Mouse (Mus musculus) liver, postnatal 0 days (tissue): ENCODE data around the gene Kti12. TPM values are rescaled to one million over a fixed set of nuclear protein-coding genes. Genes with fewer than 3 reads are reported as not detected.

ENCODE experiments used
- ATAC-seq: fragments of 200-750 bp; cut with Nextera tagmentation; 2 replicates; pipeline ENCODE4 v1.8.0; 2017; ENCODE audit warnings: mild to moderate bottlenecking, moderate library complexity
- DNase-seq: peaks from one replicate; pipeline ENCODE4 v3.0.0-alpha.2; 2016
- H3K27ac ChIP-seq: fragments of 300-500 bp; sonication (generic); 2 replicates; pipeline ENCODE4 v1.5.1; 2014; ENCODE audit warnings: antibody characterized with exemption, moderate library complexity, mild to moderate bottlenecking, low read depth
- H3K27me3 ChIP-seq: fragments of 300-500 bp; sonication (generic); 2 replicates; pipeline ENCODE4 v1.6.1; 2014; ENCODE audit warnings: low read length, control low read depth, mixed read lengths; ENCODE audit not compliant: insufficient read depth
- H3K36me3 ChIP-seq: fragments of 300-500 bp; sonication (generic); replicated peaks from 2 replicates; pipeline ENCODE4 v1.6.1; 2014; ENCODE audit warnings: mild to moderate bottlenecking, control low read depth, low read length, moderate library complexity, mixed read lengths; ENCODE audit not compliant: insufficient read depth
- H3K4me1 ChIP-seq: fragments of 300-500 bp; sonication (generic); 2 replicates; pipeline ENCODE4 v1.6.1; 2014; ENCODE audit warnings: antibody characterized with exemption, mild to moderate bottlenecking, control low read depth; ENCODE audit not compliant: insufficient read depth
- H3K4me2 ChIP-seq: fragments of 300-500 bp; sonication (generic); 2 replicates; pipeline ENCODE4 v1.6.1; 2014; ENCODE audit warnings: low read depth, mild to moderate bottlenecking, low read length, moderate library complexity, mixed read lengths
- H3K4me3 ChIP-seq: fragments of 300-500 bp; sonication (generic); 2 replicates; pipeline ENCODE4 v1.5.1; 2014; ENCODE audit warnings: low read depth, low read length
- H3K9ac ChIP-seq: fragments of 300-500 bp; sonication (generic); replicated peaks from 2 replicates; pipeline ENCODE4 v1.6.1; 2014; ENCODE audit warnings: mild to moderate bottlenecking, moderate library complexity
- H3K9me3 ChIP-seq: fragments of 300-500 bp; sonication (generic); 2 replicates; pipeline ENCODE4 v1.6.1; 2016; ENCODE audit warnings: mild to moderate bottlenecking, control low read depth, low read length, mixed read lengths
- CTCF ChIP-seq: sonication (generic); IDR thresholded peaks from 2 replicates; pipeline ENCODE4 v1.5.1; 2016; ENCODE audit warnings: antibody characterized with exemption, low read depth
- EP300 ChIP-seq: IDR thresholded peaks from 2 replicates; pipeline ENCODE4 v1.6.1; 2016; ENCODE audit warnings: antibody characterized with exemption, low read depth, mild to moderate bottlenecking
- WGBS: fragments of 180-500 bp; shearing (Covaris S2); extraction: QIAGEN DNeasy Blood & Tissue Kit; methylation state at CpG from one replicate; pipeline ENCODE4 v1.1.7; 2014; ENCODE audit not compliant: insufficient replicate concordance; 5-methylcytosine and 5-hydroxymethylcytosine counted together
- polyA plus RNA-seq: library from polyadenylated mRNA; unstranded; fragments of >200 nt; fragmentation: Nextera tagmentation; extraction: Ambion mirVana; gene quantifications from 2 replicates; pipeline ENCODE4 v1.2.1, GENCODE M21; 2015

The Kti12 gene
- polyA plus RNA-seq, 1 experiment from 2014 or later = 29.6 TPM

- TF ChIP-seq EP300 (no peak), CTCF (no peak)
- peaks cover 8% of the 10 kb centered on the region for H3K4me1 ChIP-seq
- DNase-seq = no peak
Measured at GRCm38 (mm10) chr4:108883815-108884214, 36.2 kb downstream of the Kti12 start.

GRCm38 (mm10) chr4:108887456-108887855, 39.9 kb downstream of the Kti12 start:
- no peak for DNase-seq
- no peak overlapping the region for H3K9ac ChIP-seq
- no peak for ATAC-seq
- no peaks in the 10 kb centered on the region for H3K9me3 ChIP-seq
- no peak for TF ChIP-seq CTCF
- TF ChIP-seq EP300 = no peak
- no peak overlapping the region for H3K27ac ChIP-seq
- H3K36me3 ChIP-seq = no peaks in the 10 kb centered on the region
- H3K4me2 ChIP-seq = no peak overlapping the region
- no peaks in the 10 kb centered on the region for H3K4me1 ChIP-seq
- no peaks in the 10 kb centered on the region for H3K27me3 ChIP-seq
- no peak overlapping the region for H3K4me3 ChIP-seq
- WGBS = 70% methylated on average over 4 of the region's 4 CpGs

More at GRCm38 (mm10) chr4:108883815-108884214, 36.2 kb downstream of the Kti12 start:
- H3K36me3 ChIP-seq = no peaks in the 10 kb centered on the region
- H3K9ac ChIP-seq = no peak overlapping the region
- H3K4me2 ChIP-seq = no peak overlapping the region
- H3K27me3 ChIP-seq = peaks cover 8% of the 10 kb centered on the region; the same call in 1 of the 2 replicates
- H3K4me3 ChIP-seq = no peak overlapping the region
- no peaks in the 10 kb centered on the region for H3K9me3 ChIP-seq
- H3K27ac ChIP-seq = no peak overlapping the region
- ATAC-seq = no peak
- WGBS = 63% methylated on average over 13 of the region's 13 CpGs

- H3K4me1 ChIP-seq = no peaks in the 10 kb centered on the region
- H3K9ac ChIP-seq = no peak overlapping the region
- TF ChIP-seq EP300 (no peak), CTCF (no peak)
- no peaks in the 10 kb centered on the region for H3K9me3 ChIP-seq
- no peak for ATAC-seq
- no peak overlapping the region for H3K4me3 ChIP-seq
- no peak overlapping the region for H3K27ac ChIP-seq
- no peaks in the 10 kb centered on the region for H3K36me3 ChIP-seq
- H3K4me2 ChIP-seq = no peak overlapping the region
- no peaks in the 10 kb centered on the region for H3K27me3 ChIP-seq
- WGBS = 80% methylated on average over 6 of the region's 6 CpGs
- DNase-seq = no peak
Measured at GRCm38 (mm10) chr4:108890876-108891275, 43.3 kb downstream of the Kti12 start.

Other genes starting within 250 kb of the Kti12 start
- gene Cc2d1b, start 227.8 kb upstream of the Kti12 start, polyA plus RNA-seq = 5.7 and 6.5 TPM in 2 replicates
- 0.37 and 0.49 TPM in 2 replicates for gene 3110021N24Rik, start 128.1 kb upstream of the Kti12 start, polyA plus RNA-seq
- gene Zfyve9, start 67.0 kb upstream of the Kti12 start, polyA plus RNA-seq = 0.95 and 0.97 TPM in 2 replicates
- gene Btf3l4, start 14.2 kb upstream of the Kti12 start, polyA plus RNA-seq = 56.9 and 64.1 TPM in 2 replicates
- 43.1 and 44.2 TPM in 2 replicates for gene Txndc12, start 13.2 kb upstream of the Kti12 start, polyA plus RNA-seq
- 0.27 and 0.72 TPM in 2 replicates for gene A730015C16Rik, start 834 bp downstream of the Kti12 start, polyA plus RNA-seq
- gene Rab3b, start 31.3 kb downstream of the Kti12 start, polyA plus RNA-seq = 3.9 and 4.3 TPM in 2 replicates
- 18.5 and 19.6 TPM in 2 replicates for gene Nrd1, start 152.9 kb downstream of the Kti12 start, polyA plus RNA-seq